Mouse (Mus musculus) stomach, postnatal 0 days (tissue): ENCODE measurements around the gene Slc16a8.

Source experiments
- CTCF ChIP-seq: IDR thresholded peaks from 2 replicates; pipeline ENCODE4 v1.5.1; 2016; ENCODE audit warnings: antibody characterized with exemption, low read depth, mild to moderate bottlenecking, moderate library complexity
- EP300 ChIP-seq: optimal IDR thresholded peaks from 2 replicates; pipeline ENCODE3; 2016; ENCODE audit warnings: antibody characterized with exemption

GRCm38 (mm10) chr15:79287091-79287490 is 32.5 kb upstream of the Slc16a8 start:
- no peak for TF ChIP-seq CTCF
- no peak for TF ChIP-seq EP300
